Mouse (Mus musculus) small intestine, adult 2 months (tissue): ENCODE measurements around the gene Myl4. TPM values are rescaled to one million over a fixed set of nuclear protein-coding genes. Genes with fewer than 3 reads are reported as not detected.
"Not testable (repeated sequence)": the region's sequence is repeated elsewhere in the genome, so short reads cannot be mapped to it uniquely, and the experiment has no call there.

Experiments used
- H3K27ac ChIP-seq: fragments of 200-500 bp; 2 replicates; pipeline ENCODE4 v1.5.1; 2012; ENCODE audit warnings: low read depth, low read length, control low read depth, inconsistent platforms; ENCODE audit not compliant: insufficient read depth
- H3K27me3 ChIP-seq: fragments of 200-500 bp; 2 replicates; pipeline ENCODE4 v1.6.1; 2012; ENCODE audit warnings: mild to moderate bottlenecking, moderate library complexity, low read length, inconsistent platforms; ENCODE audit not compliant: control insufficient read depth, insufficient read depth
- H3K36me3 ChIP-seq: fragments of 200-500 bp; 2 replicates; pipeline ENCODE4 v1.6.1; 2012; ENCODE audit warnings: mild to moderate bottlenecking, low read length, control low read depth, inconsistent platforms; ENCODE audit not compliant: control insufficient read depth, insufficient read depth
- H3K4me1 ChIP-seq: fragments of 200-500 bp; 2 replicates; pipeline ENCODE4 v1.6.1; 2012; ENCODE audit warnings: low read length, inconsistent platforms, mixed read lengths; ENCODE audit not compliant: control insufficient read depth, insufficient read depth, insufficient read length
- H3K4me3 ChIP-seq: fragments of 200-500 bp; 2 replicates; pipeline ENCODE4 v1.5.1; 2012; ENCODE audit warnings: low read depth, mild to moderate bottlenecking, control low read depth, inconsistent platforms, low read length, moderate library complexity
- CTCF ChIP-seq: fragments of 200-500 bp; IDR thresholded peaks from 2 replicates; pipeline ENCODE4 v1.5.1; 2012; ENCODE audit warnings: low read depth, mild to moderate bottlenecking, control low read depth, inconsistent platforms, low read length, moderate library complexity, mixed read lengths; ENCODE audit not compliant: insufficient replicate concordance, insufficient read length; ENCODE audit errors: extremely low read depth
- POLR2A ChIP-seq: fragments of 200-500 bp; IDR thresholded peaks from 2 replicates; pipeline ENCODE4 v1.6.1; 2012; ENCODE audit warnings: low read depth, mild to moderate bottlenecking, control low read depth, inconsistent platforms, low read length, moderate library complexity
- WGBS: fragments of 180-500 bp; shearing (Covaris S2); methylation state at CpG from one replicate; pipeline ENCODE4 v1.1.7; 2018; 5-methylcytosine and 5-hydroxymethylcytosine counted together
- polyA plus RNA-seq: library from polyadenylated mRNA; depleted of rRNA; stranded (reverse); fragments of >200 nt; gene quantifications from 2 replicates; pipeline ENCODE4 v1.2.3, GENCODE M21; 2012

The Myl4 gene
- polyA plus RNA-seq, 1 experiment: 3.4 TPM

- Histone ChIP-seq H3K36me3 (no peaks in the 10 kb centered on the region), H3K4me3 (no peak overlapping the region), H3K27me3 (no peaks in the 10 kb centered on the region), H3K27ac (no peak overlapping the region), H3K4me1 (no peaks in the 10 kb centered on the region)
- TF ChIP-seq POLR2A (no peak), CTCF (no peak)
- 63% methylated on average over 1 of the region's 1 CpGs for WGBS
These were observed 13.0 kb downstream of the Myl4 start for GRCm38 (mm10) chr11:104563496-104563895.

- Histone ChIP-seq H3K27me3 (no peaks in the 10 kb centered on the region), H3K4me3 (no peak overlapping the region), H3K27ac (no peak overlapping the region), H3K4me1 (no peaks in the 10 kb centered on the region), H3K36me3 (no peaks in the 10 kb centered on the region)
- TF ChIP-seq CTCF (no peak), POLR2A (no peak)
- WGBS: 84% methylated on average over 9 of the region's 9 CpGs
These were observed 14.7 kb downstream of the Myl4 start for GRCm38 (mm10) chr11:104565172-104565571.

DNA sequence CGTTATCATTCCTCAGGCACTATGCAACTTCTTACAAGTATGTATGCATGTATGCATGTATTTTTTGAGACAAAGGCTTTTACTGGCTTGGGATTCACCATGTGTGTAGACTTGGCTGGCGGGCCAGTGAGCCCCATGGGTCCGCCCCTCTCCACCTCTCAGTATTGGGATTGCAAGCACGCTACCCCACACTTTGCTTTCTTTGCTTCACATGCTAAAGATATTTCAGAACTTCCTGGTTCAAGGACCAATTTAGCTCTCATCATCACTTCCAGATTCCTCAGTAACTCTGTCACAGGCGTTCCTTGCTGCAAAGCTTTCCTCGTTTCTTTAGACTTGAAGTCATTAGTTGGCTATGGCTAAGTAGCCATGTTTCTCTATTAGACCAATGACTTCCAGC, 15.6 kb downstream of the Myl4 start:
- 71% methylated on average over 6 of the region's 6 CpGs for WGBS
- Histone ChIP-seq H3K27me3 (no peaks in the 10 kb centered on the region), H3K4me1 (no peaks in the 10 kb centered on the region), H3K4me3 (no peak overlapping the region), H3K27ac (no peak overlapping the region), H3K36me3 (no peaks in the 10 kb centered on the region)
- no peak for TF ChIP-seq CTCF
- TF ChIP-seq POLR2A: no peak

DNA sequence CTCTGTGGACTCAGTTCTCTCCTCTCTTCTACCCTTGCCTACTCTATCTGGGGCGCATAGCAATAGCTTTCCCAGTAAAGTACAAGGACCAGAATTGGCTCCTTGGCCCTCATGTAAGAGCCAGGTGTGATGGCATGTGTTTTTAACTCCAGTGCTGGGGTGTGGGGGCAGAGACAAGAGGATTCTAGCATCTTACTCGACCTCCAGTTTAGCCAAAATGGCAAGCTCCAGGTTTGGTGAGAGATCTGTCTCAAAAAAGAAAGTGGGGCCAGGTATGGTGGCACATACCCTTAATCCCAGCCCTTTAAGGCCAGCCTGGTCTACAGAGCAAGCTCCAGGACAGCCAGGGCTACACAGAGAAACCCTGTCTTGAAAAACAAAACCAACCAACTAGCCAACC, 16.3 kb downstream of the Myl4 start:
- H3K27me3 ChIP-seq: no peaks in the 10 kb centered on the region
- no peak for TF ChIP-seq CTCF
- no peak for TF ChIP-seq POLR2A
- H3K27ac ChIP-seq: no peak overlapping the region
- H3K4me1 ChIP-seq: peaks cover 3% of the 10 kb centered on the region
- WGBS: 71% methylated on average over 2 of the region's 2 CpGs
- no peaks in the 10 kb centered on the region for H3K36me3 ChIP-seq
- no peak overlapping the region for H3K4me3 ChIP-seq

DNA sequence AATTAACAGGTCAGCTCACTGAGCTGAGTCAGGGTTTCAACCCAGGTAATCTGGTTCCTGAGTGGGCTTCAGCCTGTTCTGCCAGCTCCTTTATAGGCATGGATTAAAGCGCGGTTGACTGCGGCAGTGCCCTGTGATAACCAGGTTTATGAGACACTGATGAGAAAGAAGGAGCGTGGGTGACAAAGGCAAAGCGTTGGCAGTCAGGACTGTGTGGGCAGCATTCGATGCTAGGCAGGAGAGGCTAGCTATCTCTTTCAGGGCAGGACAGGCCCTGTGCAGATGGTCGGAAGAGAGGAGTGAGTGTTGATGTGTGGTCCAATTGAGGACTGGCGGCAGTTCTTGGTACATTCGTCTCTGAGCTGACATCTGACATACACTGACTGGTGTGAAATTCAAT, 17.3 kb downstream of the Myl4 start:
- TF ChIP-seq POLR2A: no peak
- no peak for TF ChIP-seq CTCF
- WGBS: 84% methylated on average over 9 of the region's 9 CpGs
- Histone ChIP-seq H3K4me1 (peaks cover 3% of the 10 kb centered on the region), H3K4me3 (no peak overlapping the region), H3K27me3 (0 out of 2 replicates have a peak, but pooled peaks cover 3% of the 10 kb centered on the region), H3K36me3 (no peaks in the 10 kb centered on the region), H3K27ac (no peak overlapping the region)

- Histone ChIP-seq H3K27me3 (0 out of 2 replicates have a peak, but pooled peaks cover 3% of the 10 kb centered on the region), H3K27ac (no peak overlapping the region), H3K36me3 (no peaks in the 10 kb centered on the region), H3K4me1 (peaks cover 3% of the 10 kb centered on the region), H3K4me3 (no peak overlapping the region)
- 90% methylated on average over 4 of the region's 4 CpGs for WGBS
- TF ChIP-seq CTCF: no peak
- no peak for TF ChIP-seq POLR2A
These were observed 17.9 kb downstream of the Myl4 start for GRCm38 (mm10) chr11:104568326-104568725.

- not testable (repeated sequence) for H3K27ac ChIP-seq, H3K36me3 ChIP-seq, H3K4me3 ChIP-seq, H3K4me1 ChIP-seq, H3K27me3 ChIP-seq
- WGBS: 71% methylated on average over 8 of the region's 8 CpGs
These were observed 20.1 kb downstream of the Myl4 start for GRCm38 (mm10) chr11:104570515-104570914.

DNA sequence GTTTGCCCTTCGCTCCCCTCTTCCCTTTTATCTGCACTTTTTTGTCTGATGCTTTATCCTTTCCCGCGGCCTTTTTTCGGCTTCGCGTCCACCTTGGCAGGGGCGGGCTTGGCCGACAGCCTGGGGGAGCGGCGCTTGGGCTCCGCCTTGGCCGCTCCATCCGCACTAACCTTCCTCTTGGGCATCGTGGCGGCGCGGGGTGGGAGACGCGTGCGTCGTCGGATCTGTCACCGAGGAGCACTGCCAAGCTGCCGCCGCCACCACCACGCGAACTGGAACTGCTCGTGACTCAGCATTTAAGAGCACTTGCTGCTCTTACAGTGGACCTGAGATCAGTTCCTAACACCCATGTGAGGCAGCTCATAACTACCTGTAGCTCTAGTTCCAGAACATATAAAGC, 20.9 kb downstream of the Myl4 start:
- 3% methylated on average over 28 of the region's 28 CpGs for WGBS
- H3K36me3 ChIP-seq, H3K27me3 ChIP-seq, H3K4me1 ChIP-seq, H3K27ac ChIP-seq: not testable (repeated sequence)
- H3K4me3 ChIP-seq: peak overlapping the region; percentile 53
